Comparison of ENCODE assay signal across 19 mouse cellular contexts in genomic region chr11:113676847-113677246, GRCm38 (mm10). TPM values are rescaled to one million over a fixed set of nuclear protein-coding genes. Genes with fewer than 3 reads are reported as not detected.
"Had no signal": no experiment of that assay in that cellular context is flagged by ENCODE, and none has a peak within 500 bp of the region (broad histone marks: within the 10 kb centered on the region; RNA-seq: fewer than 3 reads in every experiment).

No protein-coding gene starts in this region.

- H3K4me2 ChIP-seq: limb, embryonic 13.5 days; liver, embryonic 11.5 days; liver, embryonic 15.5 days; lung, embryonic 14.5 days; neural tube, embryonic 15.5 days had no signal

- H3K9me3 ChIP-seq: limb, embryonic 13.5 days; liver, embryonic 15.5 days; midbrain, embryonic 10.5 days; neural tube, embryonic 15.5 days had no signal

- H3K27me3 ChIP-seq: limb, embryonic 13.5 days; liver, embryonic 15.5 days; neural tube, embryonic 15.5 days had no signal

- H3K9ac ChIP-seq: limb, embryonic 13.5 days; liver, embryonic 15.5 days; lung, embryonic 14.5 days; neural tube, embryonic 15.5 days had no signal

- H3K4me3 ChIP-seq: limb, embryonic 13.5 days; liver, embryonic 15.5 days; midbrain, embryonic 10.5 days; myocyte; neural tube, embryonic 15.5 days had no signal

- H3K27ac ChIP-seq: kidney, postnatal 0 days; limb, embryonic 13.5 days; midbrain, embryonic 10.5 days; neural tube, embryonic 15.5 days had no signal

- DNase-seq: kidney, adult 9 months; kidney, postnatal 36 days; layer of hippocampus, adult 9-11 months; layer of hippocampus, postnatal 36 days; lung, embryonic 14.5 days; lung, postnatal 10 days; lung, postnatal 4 days; midbrain, embryonic 14.5 days; right cerebral cortex, adult 18-20 months; right cerebral cortex, postnatal 25 days; thymus, adult 18-20 months; thymus, postnatal 14 days had no signal

RNA-seq across cellular contexts. Expression of gene Cpsf4l, which starts 33.0 kb away (rescaled TPM):
- polyA plus RNA-seq: liver, embryonic 15.5 days had no signal
